Comparison of ENCODE assay signal across 9 mouse cellular contexts in genomic region chr8:71558958-71559690, GRCm38 (mm10). TPM values are rescaled to one million over a fixed set of nuclear protein-coding genes. Genes with fewer than 3 reads are reported as not detected.
DNase-seq lines count a peak whose midpoint lies in the region; ATAC-seq and TF ChIP-seq lines count a peak whose summit lies in the region.
"Had no signal": no experiment of that assay in that cellular context is flagged by ENCODE, and none has a peak within 500 bp of the region (broad histone marks: within the 10 kb centered on the region; RNA-seq: fewer than 3 reads in every experiment).

No protein-coding gene starts in this region.

- TF ChIP-seq CTCF in E14TG2a.4 (conservative IDR thresholded peaks at IDR 0.05; ENCODE audit: low read length): no peak
- TF ChIP-seq CTCF in hindbrain, postnatal 0 days (IDR thresholded peaks at IDR 0.05; ENCODE audit: low read depth): no peak
- TF ChIP-seq CTCF in liver, embryonic 14.5 days (IDR thresholded peaks at IDR 0.05; ENCODE audit: low read depth): peak; percentile 36; the same call in 1 of the 2 replicates

- peaks cover 77% of the 10 kb centered on the region for H3K27me3 ChIP-seq in E14TG2a.4 (ENCODE audit: insufficient read depth, low read length)
- H3K27me3 ChIP-seq in forebrain, embryonic 15.5 days: peaks cover 81% of the 10 kb centered on the region
- H3K27me3 ChIP-seq in hindbrain, postnatal 0 days (ENCODE audit: insufficient read depth, low read length): peaks cover 61% of the 10 kb centered on the region
- peaks cover 14% of the 10 kb centered on the region for H3K27me3 ChIP-seq in liver, embryonic 14.5 days (ENCODE audit: control insufficient read depth, insufficient read depth, low read length)

- peaks cover 37% of the 10 kb centered on the region for H3K4me1 ChIP-seq in E14TG2a.4 (replicated peaks; ENCODE audit: low read depth, low read length)
- peaks cover 19% of the 10 kb centered on the region for H3K4me1 ChIP-seq in forebrain, embryonic 15.5 days
- 0 out of 2 replicates have a peak, but pooled peaks cover 2% of the 10 kb centered on the region for H3K4me1 ChIP-seq in hindbrain, postnatal 0 days (ENCODE audit: insufficient read depth, low read length)
- peaks cover 9 to 23% of the 10 kb centered on the region in 2 experiments for H3K4me1 ChIP-seq in liver, embryonic 14.5 days (replicated peaks; ENCODE audit: control insufficient read depth in 2 of 2, insufficient read depth in 2 of 2, low read length in 1 of 2)

- 2% methylated on average over 24 of the region's 24 CpGs for WGBS in forebrain, embryonic 15.5 days
- 3% methylated on average over 24 of the region's 24 CpGs for WGBS in hindbrain, postnatal 0 days
- 2% methylated on average over 24 of the region's 24 CpGs for WGBS in liver, embryonic 14.5 days (ENCODE audit: insufficient replicate concordance)

- H3K4me2 ChIP-seq in forebrain, embryonic 15.5 days (replicated peaks): peak overlapping the region; percentile 33
- H3K4me2 ChIP-seq in hindbrain, postnatal 0 days (ENCODE audit: low read depth, low read length): peak overlapping the region; percentile 49
- H3K4me2 ChIP-seq in liver, embryonic 14.5 days (ENCODE audit: low read depth): peak overlapping the region; percentile 94

- ATAC-seq in forebrain, embryonic 15.5 days (replicated peaks): no peak; the same call in 1 of the 2 replicates
- peak; percentile 30; the same call in 1 of the 2 replicates for ATAC-seq in hindbrain, postnatal 0 days
- ATAC-seq in liver, embryonic 14.5 days (ENCODE audit: insufficient read depth): peak; percentile 77

- H3K4me3 ChIP-seq in E14TG2a.4 (replicated peaks; ENCODE audit: low read length): peak overlapping the region; percentile 85
- peak overlapping the region; percentile 26 for H3K4me3 ChIP-seq in forebrain, embryonic 15.5 days
- peak overlapping the region; percentile 18 for H3K4me3 ChIP-seq in hindbrain, postnatal 0 days (ENCODE audit: low read length)
- H3K4me3 ChIP-seq in liver, embryonic 14.5 days (ENCODE audit: insufficient read depth in 1 of 2, low read depth in 2 of 2, low read length in 2 of 2): peak overlapping the region; percentile 62 to 69

- H3K27ac ChIP-seq in forebrain, embryonic 15.5 days (replicated peaks): no peak overlapping the region
- H3K27ac ChIP-seq in hindbrain, postnatal 0 days: no peak overlapping the region
- H3K27ac ChIP-seq in liver, embryonic 14.5 days: no peak overlapping the region

- peak; percentile 90 for DNase-seq in adrenal gland, postnatal 14 days
- DNase-seq in hindbrain, postnatal 0 days (ENCODE audit: low spot score): peak; percentile 41
- DNase-seq in liver, embryonic 14.5 days (ENCODE audit: low read depth in 3 of 3, low spot score in 3 of 3): peak; percentile 52 to 86 (median 62)
- DNase-seq in neural tube, embryonic 10.5 days (ENCODE audit: extremely low spot score, low spot score): peak; percentile 47
- DNase-seq in thymus, postnatal 10 days (ENCODE audit: low spot score in 2 of 2): peak; percentile 84
- DNase-seq in MN1 (ENCODE audit: low spot score): no peak

- H3K36me3 ChIP-seq in E14TG2a.4 (ENCODE audit: insufficient read depth, low read length): no peaks in the 10 kb centered on the region
- no peaks in the 10 kb centered on the region for H3K36me3 ChIP-seq in forebrain, embryonic 15.5 days
- no peaks in the 10 kb centered on the region for H3K36me3 ChIP-seq in hindbrain, postnatal 0 days (ENCODE audit: insufficient read depth, low read length)
- H3K36me3 ChIP-seq in liver, embryonic 14.5 days (replicated peaks; ENCODE audit: control insufficient read depth, insufficient read depth, low read depth): no peaks in the 10 kb centered on the region

- no peak overlapping the region for H3K9ac ChIP-seq in forebrain, embryonic 15.5 days (replicated peaks)
- no peak overlapping the region for H3K9ac ChIP-seq in hindbrain, postnatal 0 days (replicated peaks; ENCODE audit: low read length)
- H3K9ac ChIP-seq in liver, embryonic 14.5 days (replicated peaks): peak overlapping the region; percentile 24; the same call in 1 of the 2 replicates

- peaks cover 4% of the 10 kb centered on the region for H3K9me3 ChIP-seq in E14TG2a.4 (ENCODE audit: low read length)
- H3K9me3 ChIP-seq in forebrain, embryonic 15.5 days: no peaks in the 10 kb centered on the region
- no peaks in the 10 kb centered on the region for H3K9me3 ChIP-seq in hindbrain, postnatal 0 days (ENCODE audit: low read length)
- H3K9me3 ChIP-seq in liver, embryonic 14.5 days (ENCODE audit: control insufficient read depth, low read length): no peaks in the 10 kb centered on the region; the same call in 1 of the 2 replicates

- no peak for TF ChIP-seq EP300 in liver, embryonic 14.5 days (IDR thresholded peaks at IDR 0.05; ENCODE audit: low read depth)

RNA-seq across cellular contexts. Expression of gene Tmem221, which starts 0.5 kb away (rescaled TPM):
- total RNA-seq in adrenal gland, postnatal 14 days (2021): 1.8 and 4.2 TPM in 2 replicates
- 0.11 and 0.20 TPM in 2 replicates for polyA plus RNA-seq in forebrain, embryonic 15.5 days (2015; fragmentation: Nextera tagmentation; extraction: Ambion mirVana)
- total RNA-seq in hindbrain, postnatal 0 days (2014; rRNA removed): 1.3 TPM in 1 of 2 replicates, not detected in the other
- polyA plus RNA-seq in hindbrain, postnatal 0 days (2015; fragmentation: Nextera tagmentation; extraction: Ambion mirVana): 0.18 and 0.29 TPM in 2 replicates
- polyA plus RNA-seq in liver, embryonic 14.5 days (2012; rRNA removed): 0.13 and 0.25 TPM in 2 replicates
- polyA plus RNA-seq in liver, embryonic 14.5 days (2014; fragmentation: Nextera tagmentation; extraction: Ambion mirVana): 0.37 and 0.39 TPM in 2 replicates

RNA-seq across cellular contexts. Expression of gene Nxnl1, which starts 7.3 kb away (rescaled TPM):
- total RNA-seq in adrenal gland, postnatal 14 days (2021): 0.53 and 1.0 TPM in 2 replicates
- not detected in 2 replicates for polyA plus RNA-seq in forebrain, embryonic 15.5 days (2015; fragmentation: Nextera tagmentation; extraction: Ambion mirVana)
- not detected in 2 replicates for total RNA-seq in hindbrain, postnatal 0 days (2014; rRNA removed)
- polyA plus RNA-seq in hindbrain, postnatal 0 days (2015; fragmentation: Nextera tagmentation; extraction: Ambion mirVana): 0.20 TPM in 1 of 2 replicates, not detected in the other
- not detected in 2 replicates for polyA plus RNA-seq in liver, embryonic 14.5 days (2012; rRNA removed)
- 0.06 TPM in 2 replicates for polyA plus RNA-seq in liver, embryonic 14.5 days (2014; fragmentation: Nextera tagmentation; extraction: Ambion mirVana)
- polyA plus RNA-seq: large intestine, adult 2 months had no signal

RNA-seq across cellular contexts. Expression of gene Slc27a1, which starts 9.6 kb away (rescaled TPM):
- 91.6 and 93.6 TPM in 2 replicates for total RNA-seq in adrenal gland, postnatal 14 days (2021)
- 68.5 and 71.8 TPM in 2 replicates for polyA plus RNA-seq in forebrain, embryonic 15.5 days (2015; fragmentation: Nextera tagmentation; extraction: Ambion mirVana)
- 210 and 238 TPM in 2 replicates for total RNA-seq in hindbrain, postnatal 0 days (2014; rRNA removed)
- polyA plus RNA-seq in hindbrain, postnatal 0 days (2015; fragmentation: Nextera tagmentation; extraction: Ambion mirVana): 127 and 152 TPM in 2 replicates
- 1.9 and 2.4 TPM in 2 replicates for polyA plus RNA-seq in liver, embryonic 14.5 days (2012; rRNA removed)
- polyA plus RNA-seq in liver, embryonic 14.5 days (2014; fragmentation: Nextera tagmentation; extraction: Ambion mirVana): 0.28 and 0.71 TPM in 2 replicates

RNA-seq across cellular contexts. Expression of gene Mvb12a, which starts 16.4 kb away (rescaled TPM):
- 63.2 and 66.3 TPM in 2 replicates for total RNA-seq in adrenal gland, postnatal 14 days (2021)
- 56.9 and 61.7 TPM in 2 replicates for polyA plus RNA-seq in forebrain, embryonic 15.5 days (2015; fragmentation: Nextera tagmentation; extraction: Ambion mirVana)
- total RNA-seq in hindbrain, postnatal 0 days (2014; rRNA removed): 75.9 and 83.8 TPM in 2 replicates
- polyA plus RNA-seq in hindbrain, postnatal 0 days (2015; fragmentation: Nextera tagmentation; extraction: Ambion mirVana): 83.7 and 85.7 TPM in 2 replicates
- polyA plus RNA-seq in liver, embryonic 14.5 days (2012; rRNA removed): 21.1 and 25.6 TPM in 2 replicates
- 31.1 and 35.2 TPM in 2 replicates for polyA plus RNA-seq in liver, embryonic 14.5 days (2014; fragmentation: Nextera tagmentation; extraction: Ambion mirVana)

RNA-seq across cellular contexts. Expression of gene Bst2, which starts 21.9 kb away (rescaled TPM):
- 45.6 and 47.9 TPM in 2 replicates for total RNA-seq in adrenal gland, postnatal 14 days (2021)
- 8.5 and 8.8 TPM in 2 replicates for polyA plus RNA-seq in forebrain, embryonic 15.5 days (2015; fragmentation: Nextera tagmentation; extraction: Ambion mirVana)
- 14.4 and 27.5 TPM in 2 replicates for total RNA-seq in hindbrain, postnatal 0 days (2014; rRNA removed)
- 21.0 and 22.7 TPM in 2 replicates for polyA plus RNA-seq in hindbrain, postnatal 0 days (2015; fragmentation: Nextera tagmentation; extraction: Ambion mirVana)
- 41.1 and 44.4 TPM in 2 replicates for polyA plus RNA-seq in liver, embryonic 14.5 days (2012; rRNA removed)
- polyA plus RNA-seq in liver, embryonic 14.5 days (2014; fragmentation: Nextera tagmentation; extraction: Ambion mirVana): 12.2 and 14.2 TPM in 2 replicates

Comparison
In these comparisons a context has a peak if more than half of its experiments do, and no peak if none do; other contexts are left out.
1. H3K4me3 ChIP-seq: peak in every context shown above with its lines; median percentile 85 in E14TG2a.4; 66 in liver, embryonic 14.5 days; 26 in forebrain, embryonic 15.5 days; 18 in hindbrain, postnatal 0 days.
2. H3K4me2 ChIP-seq: peak in every context shown above with its lines; median percentile 94 in liver, embryonic 14.5 days; 49 in hindbrain, postnatal 0 days; 33 in forebrain, embryonic 15.5 days.
3. RNA of gene Slc27a1, which starts 9.6 kb away (polyA plus RNA-seq): 127 to 152 TPM in hindbrain, postnatal 0 days and 68.5 to 71.8 TPM in forebrain, embryonic 15.5 days; 0.28 to 2.4 TPM in liver, embryonic 14.5 days; every median in the first group is over 10 times any median in the second.